Mouse (Mus musculus): Measurements from ENCODE around the gene Gm3250.
"Not testable (repeated sequence)": the region's sequence is repeated elsewhere in the genome, so short reads cannot be mapped to it uniquely, and the experiment has no call there.

- TF ChIP-seq CTCF (conservative IDR thresholded peaks at IDR 0.05; ENCODE audit: low read length); POU5F1 (IDR thresholded peaks at IDR 0.05; ENCODE audit: borderline replicate concordance, low read length); NANOG (IDR thresholded peaks at IDR 0.05; ENCODE audit: borderline replicate concordance, low read length): not testable (repeated sequence)
These were observed at the start of gene Gm3250 for GRCm38 (mm10) chr10:77782442-77782841.
